Mouse (Mus musculus) heart, postnatal 14 days (tissue): Measurements from ENCODE around the gene Cfap126. TPM values are rescaled to one million over a fixed set of nuclear protein-coding genes. Genes with fewer than 3 reads are reported as not detected.

Source experiments
- DNase-seq, 2 experiments: peaks; one replicate each; pipeline ENCODE4 v3.0.0; 2021 to 2022
- intact Hi-C: fragments of 180-260 bp; cut with DNase I; formaldehyde crosslinking; loops from one replicate; pipeline ENCODE4 v1.15.1; 2025
- microRNA-seq, 2 experiments: library from miRNA; unstranded; fragments of <30 nt; microRNA quantifications; one replicate each; pipeline ENCODE4 v1.2.0; 2021 to 2022
- total RNA-seq, 2 experiments: library from RNA; stranded (reverse); gene quantifications; 2 replicates each; pipeline ENCODE4 v1.2.3; 2021

Gene Cfap126
- total RNA-seq, 2 experiments from 2014 or later: 1.00 to 2.1 TPM

- intact Hi-C loops: no loop called here
- DNase-seq: no peak
Measured at GRCm38 (mm10) chr1:171169913-171170312, 56.2 kb downstream of the Cfap126 start.

- intact Hi-C loops: no loop called here
- DNase-seq: peak in 1 of 2 experiments; percentile 24
Measured at GRCm38 (mm10) chr1:171171138-171171537, 57.4 kb downstream of the Cfap126 start.

- no peak for DNase-seq
- intact Hi-C loops: no loop called here
Measured at GRCm38 (mm10) chr1:171172779-171173178, 59.1 kb downstream of the Cfap126 start.

Small RNAs within 50 kb of the gene (microRNA-seq; reads per million reads assigned to microRNA genes)
- gene Gm27552 (0 reads per million in 2 experiments), gene Gm27844 (0 reads per million in 2 experiments), gene Mir6546 (0 to 2.4 reads per million in 2 experiments)

Other genes starting within 250 kb of the Cfap126 start
- 10 to 100 TPM; 52.5 to 56.3 TPM for gene Atf6, start 246.1 kb upstream of the Cfap126 start, total RNA-seq
- gene Gm26620, start 228.9 kb upstream of the Cfap126 start, total RNA-seq: under 1 TPM; 0.48 to 0.56 TPM
- 1 to 10 TPM; 7.4 TPM for gene Dusp12, start 228.4 kb upstream of the Cfap126 start, total RNA-seq
- not detected for gene Fcrlb, start 201.0 kb upstream of the Cfap126 start, total RNA-seq
- under 1 TPM; 0.84 to 1.00 TPM for gene Fcrla, start 186.3 kb upstream of the Cfap126 start, total RNA-seq
- gene Fcgr2b, start 137.4 kb upstream of the Cfap126 start, total RNA-seq: 1 to 10 TPM; 5.2 to 6.0 TPM
- under 1 TPM; 0.22 to 0.29 TPM for gene Fcgr4, start 95.0 kb upstream of the Cfap126 start, total RNA-seq
- 10 to 100 TPM; 11.8 to 11.9 TPM for gene Fcgr3, start 49.0 kb upstream of the Cfap126 start, total RNA-seq
- gene Sdhc, start 36.7 kb downstream of the Cfap126 start, total RNA-seq: 1,000 to 10,000 TPM; 1,008 to 1,038 TPM
- gene Mpz, start 36.8 kb downstream of the Cfap126 start, total RNA-seq: 10 to 100 TPM in 1 of 2 experiments, not detected in 1; 18.9 TPM
- gene Pcp4l1, start 82.3 kb downstream of the Cfap126 start, total RNA-seq: 100 to 1,000 TPM; 180 to 188 TPM
- gene Nr1i3, start 100.1 kb downstream of the Cfap126 start, total RNA-seq: under 1 TPM in 1 of 2 experiments, not detected in 1; 0.14 TPM
- 10 to 100 TPM; 86.2 to 92.8 TPM for gene Tomm40l, start 108.6 kb downstream of the Cfap126 start, total RNA-seq
- 1 to 10 TPM; 1.6 to 4.0 TPM for gene Apoa2, start 111.1 kb downstream of the Cfap126 start, total RNA-seq
- gene Fcer1g, start 120.4 kb downstream of the Cfap126 start, total RNA-seq: 10 to 100 TPM; 10.2 to 11.6 TPM
- gene Adamts4, start 136.5 kb downstream of the Cfap126 start, total RNA-seq: 1 to 10 TPM; 2.9 to 3.6 TPM
- gene Ndufs2, start 137.5 kb downstream of the Cfap126 start, total RNA-seq: 1,000 to 10,000 TPM; 1,236 to 1,272 TPM
- 10 to 100 TPM; 19.5 to 25.7 TPM for gene B4galt3, start 156.4 kb downstream of the Cfap126 start, total RNA-seq
- 10 to 100 TPM; 16.4 to 21.3 TPM for gene Ppox, start 167.3 kb downstream of the Cfap126 start, total RNA-seq
- 10 to 100 TPM; 20.0 to 22.4 TPM for gene Usp21, start 174.1 kb downstream of the Cfap126 start, total RNA-seq
- gene Ufc1, start 181.1 kb downstream of the Cfap126 start, total RNA-seq: 10 to 100 TPM; 82.9 to 88.2 TPM
- 10 to 100 TPM; 24.4 to 25.9 TPM for gene Dedd, start 215.2 kb downstream of the Cfap126 start, total RNA-seq
- 10 to 100 TPM; 20.0 to 24.6 TPM for gene Nit1, start 231.7 kb downstream of the Cfap126 start, total RNA-seq
- gene Pfdn2, start 231.8 kb downstream of the Cfap126 start, total RNA-seq: 10 to 100 TPM; 63.7 to 74.3 TPM
- under 1 TPM in 1 of 2 experiments, not detected in 1; 0.17 TPM for gene Klhdc9, start 246.9 kb downstream of the Cfap126 start, total RNA-seq